Mouse (Mus musculus): ENCODE results near the gene Tbl3. TPM values are rescaled to one million over a fixed set of nuclear protein-coding genes. Genes with fewer than 3 reads are reported as not detected.
A peak's percentile ranks its signal among the peaks of the same experiment; 100 is the strongest.

The Tbl3 gene
- 10 to 100 TPM; 16.7 to 19.4 TPM for total RNA-seq (2021)
- long read RNA-seq, experiment 1, full-length matches to known transcripts = 41 of 47 reads
- long read RNA-seq, experiment 1, partial matches to known transcripts = 3 of 47 reads
- long read RNA-seq, experiment 1, other reads (novel, unspliced or antisense) = 3 of 47 reads
- long read RNA-seq, experiment 2, full-length matches to known transcripts = 45 of 54 reads
- long read RNA-seq, experiment 2, partial matches to known transcripts = 5 of 54 reads
- long read RNA-seq, experiment 2, other reads (novel, unspliced or antisense) = 4 of 54 reads

GRCm38 (mm10) chr17:24706982-24707800, at the start of gene Tbl3:
Gene Tbl3, minus strand, starts transcription at chr17:24707660.
- DNase-seq = peak; percentile 93

GRCm38 (mm10) chr17:24752415-24753394, 45.2 kb upstream of the Tbl3 start, which contains the start of gene Hs3st6:
Gene Hs3st6, plus strand, starts transcription at chr17:24752988.
- DNase-seq = no peak

- no peak for DNase-seq
Measured at GRCm38 (mm10) chr17:24751528-24751927, 44.1 kb upstream of the Tbl3 start.

- DNase-seq = no peak
Measured at GRCm38 (mm10) chr17:24746986-24747385, 39.5 kb upstream of the Tbl3 start.

- peak; percentile 80 for DNase-seq
Measured at GRCm38 (mm10) chr17:24745526-24746497, 38.4 kb upstream of the Tbl3 start.

- no peak for DNase-seq
Measured at GRCm38 (mm10) chr17:24744381-24744780, 36.9 kb upstream of the Tbl3 start.

GRCm38 (mm10) chr17:24743896-24744295, 36.4 kb upstream of the Tbl3 start:
- no peak for DNase-seq

GRCm38 (mm10) chr17:24742307-24742706, 34.8 kb upstream of the Tbl3 start:
- no peak for DNase-seq

GRCm38 (mm10) chr17:24739926-24740325, 32.5 kb upstream of the Tbl3 start:
- no peak for DNase-seq

- no peak for DNase-seq
Measured at GRCm38 (mm10) chr17:24738238-24738637, 30.8 kb upstream of the Tbl3 start.

GRCm38 (mm10) chr17:24737135-24737810, 29.8 kb upstream of the Tbl3 start:
- no peak for DNase-seq

GRCm38 (mm10) chr17:24736330-24737051, 29.0 kb upstream of the Tbl3 start, which contains the start of gene Msrb1:
Gene Msrb1, plus strand, starts transcription at chr17:24736642.
- peak; percentile 88 for DNase-seq

GRCm38 (mm10) chr17:24735446-24735845, 28.0 kb upstream of the Tbl3 start:
- DNase-seq = no peak

GRCm38 (mm10) chr17:24734513-24734912, 27.1 kb upstream of the Tbl3 start:
- DNase-seq = no peak

- DNase-seq = no peak
Measured at GRCm38 (mm10) chr17:24733434-24734050, 26.1 kb upstream of the Tbl3 start.

GRCm38 (mm10) chr17:24732233-24732935, 24.9 kb upstream of the Tbl3 start:
- DNase-seq = peak; percentile 46

- no peak for DNase-seq
Measured at GRCm38 (mm10) chr17:24730787-24731186, 23.3 kb upstream of the Tbl3 start.

- peak; percentile 56 for DNase-seq
Measured at GRCm38 (mm10) chr17:24729067-24729466, 21.6 kb upstream of the Tbl3 start.
